Mouse (Mus musculus) hindbrain, embryonic 15.5 days (tissue): ENCODE data around the gene Zfp316. TPM values are rescaled to one million over a fixed set of nuclear protein-coding genes. Genes with fewer than 3 reads are reported as not detected.

ENCODE experiments used
- polyA plus RNA-seq: library from polyadenylated mRNA; unstranded; fragments of >200 nt; fragmentation: Nextera tagmentation; extraction: Ambion mirVana; gene quantifications from 2 replicates; pipeline ENCODE4 v1.2.1, GENCODE M21; 2015

Gene Zfp316
- polyA plus RNA-seq, 1 experiment from 2014 or later, result 13.1 TPM

Other genes with a start within 250 kb of the Zfp316 start
- 30.4 and 30.8 TPM in 2 replicates for gene Rnf216, start 157.0 kb downstream of the Zfp316 start, polyA plus RNA-seq
- gene Olfr718-ps1, start 122.4 kb downstream of the Zfp316 start, polyA plus RNA-seq, result 0.04 and 0.07 TPM in 2 replicates
- gene Rbak, start 89.2 kb downstream of the Zfp316 start, polyA plus RNA-seq, result 13.8 TPM in 2 replicates
- gene Spdye4b, start 89.0 kb downstream of the Zfp316 start, polyA plus RNA-seq, result not detected in 2 replicates
- gene Spdye4a, start 43.1 kb downstream of the Zfp316 start, polyA plus RNA-seq, result not detected in 2 replicates
- 19.1 and 19.2 TPM in 2 replicates for gene Zfp12, start 34.9 kb downstream of the Zfp316 start, polyA plus RNA-seq
- 0.27 and 0.31 TPM in 2 replicates for gene Zfp853, start 23.6 kb upstream of the Zfp316 start, polyA plus RNA-seq
- 31.7 and 32.7 TPM in 2 replicates for gene E130309D02Rik, start 45.3 kb upstream of the Zfp316 start, polyA plus RNA-seq
- 66.1 and 69.8 TPM in 2 replicates for gene Zdhhc4, start 59.2 kb upstream of the Zfp316 start, polyA plus RNA-seq
- gene Grid2ip, start 87.3 kb upstream of the Zfp316 start, polyA plus RNA-seq, result 0.47 and 0.48 TPM in 2 replicates
- 130 and 133 TPM in 2 replicates for gene Kdelr2, start 133.8 kb upstream of the Zfp316 start, polyA plus RNA-seq
- 20.7 and 21.4 TPM in 2 replicates for gene Daglb, start 194.6 kb upstream of the Zfp316 start, polyA plus RNA-seq